Mouse (Mus musculus) MEL (cell line): ENCODE results near the gene 2210016F16Rik. TPM values are rescaled to one million over a fixed set of nuclear protein-coding genes. Genes with fewer than 3 reads are reported as not detected.

Experiments
- DNase-seq: peaks from one replicate; pipeline ENCODE4 v3.0.0; 2011; ENCODE audit warnings: low read depth, low spot score
- H3K27ac ChIP-seq: 2 replicates; pipeline ENCODE4 v1.5.1; 2012; ENCODE audit warnings: low read depth, mild to moderate bottlenecking, control low read depth, low read length, moderate library complexity; ENCODE audit not compliant: control insufficient read depth
- H3K27me3 ChIP-seq, 2 experiments: fragments of 150-350 bp in 1 of 2; sonication (generic) in 1 of 2; 2 replicates each; pipeline ENCODE4 v1.6.1; 2012; ENCODE audit warnings: low read length in 2 of 2, mild to moderate bottlenecking in 2 of 2, improper control_type of control experiment in 1 of 2, moderate library complexity in 1 of 2; ENCODE audit not compliant: insufficient read depth in 2 of 2, control insufficient read depth in 1 of 2
- H3K36me3 ChIP-seq, 2 experiments: 2 replicates each; pipeline ENCODE4 v1.6.1; 2012 to 2014; ENCODE audit warnings: low read length in 2 of 2, improper control_type of control experiment in 1 of 2, inconsistent platforms in 1 of 2, mild to moderate bottlenecking in 1 of 2; ENCODE audit not compliant: insufficient read depth in 2 of 2, control insufficient read depth in 1 of 2
- H3K4me1 ChIP-seq, 2 experiments: fragments of 150-350 bp in 1 of 2; sonication (generic) in 1 of 2; 2 replicates each; pipeline ENCODE4 v1.6.1; 2012; ENCODE audit warnings: low read length in 2 of 2, improper control_type of control experiment in 1 of 2, mild to moderate bottlenecking in 1 of 2; ENCODE audit not compliant: insufficient read depth in 2 of 2, control insufficient read depth in 1 of 2
- H3K4me3 ChIP-seq, 2 experiments: fragments of 150-350 bp in 1 of 2; sonication (generic) in 1 of 2; 2 replicates each; pipeline ENCODE4 v1.5.1; 2012; ENCODE audit warnings: low read depth in 2 of 2, low read length in 2 of 2, mild to moderate bottlenecking in 2 of 2, moderate library complexity in 2 of 2, control low read depth in 1 of 2, improper control_type of control experiment in 1 of 2; ENCODE audit not compliant: control insufficient read depth in 1 of 2, insufficient read depth in 1 of 2
- H3K79me2 ChIP-seq: 2 replicates; pipeline ENCODE4 v1.6.1; 2012; ENCODE audit warnings: mild to moderate bottlenecking, low read length, moderate library complexity; ENCODE audit not compliant: control insufficient read depth, poor library complexity, insufficient read depth
- H3K9ac ChIP-seq: 2 replicates; pipeline ENCODE4 v1.6.1; 2012; ENCODE audit warnings: low read depth, mild to moderate bottlenecking, control low read depth, low read length, moderate library complexity; ENCODE audit not compliant: control insufficient read depth, poor library complexity, severe bottlenecking
- H3K9me3 ChIP-seq: fragments of 150-350 bp; sonication (generic); replicated peaks from 2 replicates; pipeline ENCODE4 v1.6.1; 2012; ENCODE audit warnings: mild to moderate bottlenecking, low read length, improper control_type of control experiment, moderate library complexity; ENCODE audit not compliant: insufficient read depth
- ELF1 ChIP-seq: IDR thresholded peaks from 2 replicates; pipeline ENCODE4 v1.6.1; 2014; ENCODE audit warnings: low read depth, mild to moderate bottlenecking, inconsistent platforms, low read length, improper control_type of control experiment, moderate library complexity
- EP300 ChIP-seq, 2 experiments: IDR thresholded peaks; 2 replicates each; pipeline ENCODE4 v1.6.1; 2011; ENCODE audit warnings: improper control_type of control experiment in 2 of 2, low read length in 2 of 2, low read depth in 1 of 2, mild to moderate bottlenecking in 1 of 2
- ETS1 ChIP-seq: IDR thresholded peaks from 2 replicates; pipeline ENCODE4 v1.6.1; 2012; ENCODE audit warnings: low read depth, mild to moderate bottlenecking, inconsistent platforms, low read length, improper control_type of control experiment, moderate library complexity
- MEF2A ChIP-seq: IDR thresholded peaks from 2 replicates; pipeline ENCODE4 v1.6.1; 2014; ENCODE audit warnings: low read depth, mild to moderate bottlenecking, inconsistent platforms, low read length, improper control_type of control experiment; ENCODE audit not compliant: poor library complexity, insufficient replicate concordance, severe bottlenecking; ENCODE audit errors: extremely low read depth
- MXI1 ChIP-seq: IDR thresholded peaks from 2 replicates; pipeline ENCODE4 v1.6.1; 2011; ENCODE audit warnings: mild to moderate bottlenecking, low read depth, low read length, improper control_type of control experiment
- NRF1 ChIP-seq: IDR thresholded peaks from 2 replicates; pipeline ENCODE4 v1.6.1; 2014; ENCODE audit warnings: low read depth, mild to moderate bottlenecking, inconsistent platforms, low read length, improper control_type of control experiment, moderate library complexity; ENCODE audit not compliant: poor library complexity, insufficient read depth, severe bottlenecking
- POLR2AphosphoS2 ChIP-seq: IDR thresholded peaks from 2 replicates; pipeline ENCODE4 v1.6.1; 2011; ENCODE audit warnings: low read length, improper control_type of control experiment
- RCOR1 ChIP-seq: IDR thresholded peaks from 2 replicates; pipeline ENCODE4 v1.6.1; 2012; ENCODE audit warnings: low read depth, mild to moderate bottlenecking, inconsistent platforms, low read length, improper control_type of control experiment
- SIN3A ChIP-seq: IDR thresholded peaks from 2 replicates; pipeline ENCODE4 v1.6.1; 2012; ENCODE audit warnings: low read length, improper control_type of control experiment, inconsistent platforms
- SMC3 ChIP-seq: IDR thresholded peaks from 2 replicates; pipeline ENCODE4 v1.6.1; 2011; ENCODE audit warnings: low read depth, low read length, improper control_type of control experiment
- TAL1 ChIP-seq: IDR thresholded peaks from 2 replicates; pipeline ENCODE4 v1.6.1; 2012; ENCODE audit warnings: mild to moderate bottlenecking, inconsistent platforms, low read length, moderate library complexity, mixed read lengths
- UBTF ChIP-seq: IDR thresholded peaks from 2 replicates; pipeline ENCODE4 v1.6.1; 2012; ENCODE audit warnings: low read depth, mild to moderate bottlenecking, inconsistent platforms, low read length, improper control_type of control experiment, moderate library complexity, borderline replicate concordance; ENCODE audit not compliant: insufficient read depth
- USF1 ChIP-seq: IDR thresholded peaks from 2 replicates; pipeline ENCODE4 v1.6.1; 2014; ENCODE audit warnings: low read depth, mild to moderate bottlenecking, inconsistent platforms, low read length, improper control_type of control experiment, moderate library complexity
- ZC3H11A ChIP-seq: IDR thresholded peaks from 2 replicates; pipeline ENCODE4 v1.6.1; 2012; ENCODE audit warnings: low read depth, mild to moderate bottlenecking, inconsistent platforms, low read length, improper control_type of control experiment
- ZNF384 ChIP-seq: IDR thresholded peaks from 2 replicates; pipeline ENCODE4 v1.6.1; 2012; ENCODE audit warnings: low read depth, mild to moderate bottlenecking, inconsistent platforms, low read length, improper control_type of control experiment
- polyA plus RNA-seq, 2 experiments: library from polyadenylated mRNA; stranded (reverse) in 1 of 2; unstranded in 1 of 2; fragments of >175 nt in 1 of 2; fragments of >200 nt in 1 of 2; gene quantifications; 2 replicates each; pipeline versions ENCODE4 v1.2.1 to v1.2.4; 2012; ENCODE audit warnings: low replicate concordance in 2 of 2, low read depth in 1 of 2; ENCODE audit not compliant: insufficient read length in 2 of 2, insufficient read depth in 1 of 2, missing spikeins in 1 of 2
- total RNA-seq: library from RNA; depleted of rRNA; stranded (reverse); fragments of 300-350 nt; gene quantifications from 2 replicates; pipeline ENCODE4 v1.2.3, GENCODE M21; 2012

Gene 2210016F16Rik
- total and polyA plus RNA-seq, 3 experiments: 0.08 to 0.22 TPM; not detected in 1

- H3K9ac ChIP-seq: no peak overlapping the region
- DNase-seq: no peak
- no peak overlapping the region for H3K4me3 ChIP-seq
- no peaks in the 10 kb centered on the region for H3K79me2 ChIP-seq
- no peak for TF ChIP-seq EP300 (IDR thresholded peaks at IDR 0.05; ENCODE audit: low read depth in 1 of 2, low read length in 2 of 2)
- no peak for TF ChIP-seq UBTF
- no peak for TF ChIP-seq ELF1
- TF ChIP-seq MEF2A: no peak
- no peak for TF ChIP-seq RCOR1
- TF ChIP-seq ETS1: no peak
- TF ChIP-seq SIN3A: no peak
- no peak for TF ChIP-seq ZNF384
- no peak for TF ChIP-seq MXI1
- no peak for TF ChIP-seq TAL1
- TF ChIP-seq SMC3: no peak
- no peak for TF ChIP-seq NRF1
- TF ChIP-seq POLR2AphosphoS2: no peak
- TF ChIP-seq ZC3H11A: no peak
- TF ChIP-seq USF1: no peak
- H3K27me3 ChIP-seq: no peaks in the 10 kb centered on the region
- H3K9me3 ChIP-seq: no peaks in the 10 kb centered on the region
- H3K27ac ChIP-seq: no peak overlapping the region
- H3K4me1 ChIP-seq: peaks cover 0 to 5% of the 10 kb centered on the region in 2 experiments; a peak in 2 of 4 replicates
- H3K36me3 ChIP-seq: peaks cover 2 to 12% of the 10 kb centered on the region in 2 experiments; a peak in 3 of 4 replicates
These were observed 509 bp upstream of the 2210016F16Rik start for GRCm38 (mm10) chr13:58385547-58385920.

DNA sequence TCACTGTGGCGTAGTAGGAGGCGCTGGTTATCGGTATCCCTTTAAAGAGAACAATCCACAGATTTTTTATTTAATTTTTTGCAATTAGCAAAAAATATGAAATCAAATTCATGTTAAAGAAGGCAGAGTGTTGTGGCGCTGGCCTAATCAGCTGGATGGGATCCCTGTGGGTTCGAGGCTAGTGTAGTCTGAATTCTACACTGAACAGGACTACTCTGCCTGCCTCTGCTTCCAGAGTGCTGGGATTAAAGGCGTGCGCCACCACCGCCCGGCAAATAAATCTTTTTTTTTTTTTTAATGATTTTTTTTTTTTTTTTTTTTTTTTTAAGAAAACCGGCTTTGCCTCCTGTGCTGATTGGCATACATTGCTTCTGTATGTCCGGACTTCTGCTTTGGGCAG lies 654 bp downstream of the 2210016F16Rik start:
- DNase-seq: no peak
- Histone ChIP-seq H3K27ac (no peak overlapping the region), H3K27me3 (no peaks in the 10 kb centered on the region), H3K9ac (no peak overlapping the region), H3K4me1 (peaks cover 0 to 5% of the 10 kb centered on the region in 2 experiments; a peak in 1 of 4 replicates), H3K79me2 (no peaks in the 10 kb centered on the region), H3K9me3 (no peaks in the 10 kb centered on the region), H3K36me3 (peaks cover 0 to 9% of the 10 kb centered on the region in 2 experiments; a peak in 2 of 4 replicates), H3K4me3 (no peak overlapping the region)
- TF ChIP-seq USF1 (no peak), ZNF384 (peak; percentile 22; the same call in 1 of the 2 replicates)
- TF ChIP-seq, all 39 proteins: peak for 1
